Mouse (Mus musculus) heart, embryonic 15.5 days (tissue): Measurements from ENCODE around the gene S100b. TPM values are rescaled to one million over a fixed set of nuclear protein-coding genes. Genes with fewer than 3 reads are reported as not detected.

Source experiments
- ATAC-seq: fragments of 200-750 bp; cut with Nextera tagmentation; replicated peaks from 2 replicates; pipeline ENCODE4 v1.8.0; 2017; ENCODE audit warnings: low read depth, moderate TSS enrichment; ENCODE audit not compliant: insufficient number of reproducible peaks, insufficient read depth, low FRiP score
- H3K27ac ChIP-seq: fragments of 300-500 bp; sonication (generic); 2 replicates; pipeline ENCODE4 v1.5.1; 2015; ENCODE audit warnings: mild to moderate bottlenecking, inconsistent platforms
- H3K27me3 ChIP-seq: fragments of 300-500 bp; sonication (generic); 2 replicates; pipeline ENCODE4 v1.6.1; 2015; ENCODE audit warnings: inconsistent platforms
- H3K36me3 ChIP-seq: fragments of 300-500 bp; sonication (generic); 2 replicates; pipeline ENCODE4 v1.6.1; 2015; ENCODE audit warnings: mild to moderate bottlenecking, inconsistent platforms
- H3K4me1 ChIP-seq: fragments of 300-500 bp; sonication (generic); replicated peaks from 2 replicates; pipeline ENCODE4 v1.6.1; 2015; ENCODE audit warnings: inconsistent platforms
- H3K4me2 ChIP-seq: fragments of 300-500 bp; sonication (generic); 2 replicates; pipeline ENCODE4 v1.6.1; 2015; ENCODE audit warnings: inconsistent platforms, mild to moderate bottlenecking, moderate library complexity
- H3K4me3 ChIP-seq: fragments of 300-500 bp; sonication (generic); 2 replicates; pipeline ENCODE4 v1.5.1; 2015; ENCODE audit warnings: mild to moderate bottlenecking, inconsistent platforms
- H3K9ac ChIP-seq: fragments of 300-500 bp; sonication (generic); 2 replicates; pipeline ENCODE4 v1.6.1; 2015; ENCODE audit warnings: mild to moderate bottlenecking, inconsistent platforms
- H3K9me3 ChIP-seq: fragments of 300-500 bp; sonication (generic); replicated peaks from 2 replicates; pipeline ENCODE4 v1.6.1; 2016; ENCODE audit warnings: inconsistent platforms
- WGBS: fragments of 180-500 bp; shearing (Covaris S2); methylation state at CpG from one replicate; pipeline ENCODE4 v1.1.7; 2015; ENCODE audit warnings: mixed read lengths; 5-methylcytosine and 5-hydroxymethylcytosine counted together
- polyA plus RNA-seq: library from polyadenylated mRNA; unstranded; fragments of >200 nt; fragmentation: Nextera tagmentation; extraction: Ambion mirVana; gene quantifications from 2 replicates; pipeline ENCODE4 v1.2.1, GENCODE M21; 2015

S100b gene
- polyA plus RNA-seq, 1 experiment from 2014 or later, result 0.83 TPM

DNA sequence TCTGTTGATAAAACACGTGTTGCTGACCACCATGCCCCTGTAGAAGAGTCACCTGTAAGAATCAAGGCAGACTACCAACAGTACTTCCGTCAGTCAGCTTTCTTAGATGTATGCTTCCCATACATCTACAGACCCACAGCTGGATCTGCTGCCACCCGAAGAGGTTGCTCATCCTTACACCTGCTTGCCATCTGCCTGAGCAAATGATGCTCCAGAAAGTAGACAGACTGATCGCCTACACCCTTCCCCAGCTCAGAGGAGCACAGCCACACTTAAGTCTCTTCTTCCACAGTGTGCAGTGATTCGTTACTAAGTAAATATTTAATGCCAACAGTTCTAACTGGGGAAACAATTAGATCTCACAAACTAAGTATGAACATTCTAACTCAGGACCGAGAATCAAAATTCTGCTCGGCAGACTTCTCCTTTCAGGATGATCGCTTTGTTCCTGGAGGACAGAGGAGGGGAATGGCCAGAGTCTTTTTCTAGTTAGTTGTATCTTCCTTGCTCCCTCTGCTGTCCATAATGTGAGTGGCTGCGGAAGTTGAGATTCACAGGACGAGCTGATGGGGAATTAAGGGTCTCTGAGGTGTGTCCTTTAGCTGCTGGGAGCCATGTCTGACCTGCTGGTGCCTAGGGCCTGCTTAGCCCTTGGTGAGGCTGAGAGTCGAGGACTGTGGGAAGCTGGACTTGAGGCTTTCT, 6.9 kb downstream of the S100b start:
- H3K36me3 ChIP-seq, result peaks cover 20% of the 10 kb centered on the region; the same call in 1 of the 2 replicates
- ATAC-seq, result no peak
- no peaks in the 10 kb centered on the region for H3K9me3 ChIP-seq
- no peak overlapping the region for H3K9ac ChIP-seq
- WGBS, result 58% methylated on average over 11 of the region's 11 CpGs
- H3K4me2 ChIP-seq, result no peak overlapping the region
- H3K27ac ChIP-seq, result no peak overlapping the region
- H3K4me1 ChIP-seq, result peaks cover 18% of the 10 kb centered on the region
- no peak overlapping the region for H3K4me3 ChIP-seq
- H3K27me3 ChIP-seq, result no peaks in the 10 kb centered on the region

DNA sequence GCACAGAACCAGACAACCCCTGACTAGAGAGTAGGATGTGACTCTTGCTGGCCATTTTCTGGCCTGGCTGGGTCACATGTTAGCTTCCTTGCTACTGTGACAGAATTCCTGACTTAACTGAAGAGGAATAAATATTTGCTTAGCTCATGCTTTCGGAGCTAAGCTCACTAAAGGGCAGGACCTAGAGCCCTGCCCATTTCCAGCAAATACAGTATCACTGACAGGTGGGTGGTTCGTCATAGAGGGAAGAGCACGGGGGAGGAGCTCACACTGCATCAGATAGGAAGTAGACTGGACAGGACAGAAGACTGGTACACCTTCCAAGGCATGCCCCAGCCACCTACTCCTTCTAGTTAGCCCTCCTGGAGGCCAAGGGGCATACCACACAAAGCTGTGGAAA, 7.8 kb downstream of the S100b start:
- H3K4me3 ChIP-seq, result no peak overlapping the region
- peaks cover 29% of the 10 kb centered on the region; the same call in 1 of the 2 replicates for H3K36me3 ChIP-seq
- no peaks in the 10 kb centered on the region for H3K27me3 ChIP-seq
- H3K9ac ChIP-seq, result no peak overlapping the region
- 60% methylated on average over 3 of the region's 3 CpGs for WGBS
- H3K4me1 ChIP-seq, result peaks cover 16% of the 10 kb centered on the region
- no peak overlapping the region for H3K27ac ChIP-seq
- ATAC-seq, result no peak
- H3K9me3 ChIP-seq, result no peaks in the 10 kb centered on the region
- H3K4me2 ChIP-seq, result no peak overlapping the region

DNA sequence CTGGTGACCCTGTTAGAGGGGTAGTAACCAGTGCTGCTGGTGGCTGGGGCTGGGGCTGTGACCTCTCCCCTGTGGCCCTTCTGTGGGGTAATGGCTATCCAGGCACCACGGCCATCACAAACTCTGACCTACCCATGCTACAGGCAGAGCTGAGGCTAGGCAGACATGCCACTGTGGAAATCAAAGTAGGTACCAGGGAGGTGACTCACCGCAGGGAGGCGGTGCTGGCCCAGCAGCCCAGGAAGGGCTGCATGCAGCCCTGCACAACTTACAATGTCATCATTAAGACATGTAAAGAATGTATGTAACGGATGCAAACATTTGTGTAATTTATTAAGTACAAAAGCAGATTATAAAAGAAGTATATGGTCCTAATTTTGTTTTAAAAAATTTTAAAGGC, 8.8 kb downstream of the S100b start:
- ATAC-seq, result no peak
- H3K4me1 ChIP-seq, result peaks cover 15% of the 10 kb centered on the region
- no peaks in the 10 kb centered on the region for H3K27me3 ChIP-seq
- no peaks in the 10 kb centered on the region for H3K9me3 ChIP-seq
- H3K4me3 ChIP-seq, result no peak overlapping the region
- no peak overlapping the region for H3K9ac ChIP-seq
- H3K27ac ChIP-seq, result no peak overlapping the region
- no peak overlapping the region for H3K4me2 ChIP-seq
- peaks cover 30% of the 10 kb centered on the region; the same call in 1 of the 2 replicates for H3K36me3 ChIP-seq
- 47% methylated on average over 4 of the region's 4 CpGs for WGBS

DNA sequence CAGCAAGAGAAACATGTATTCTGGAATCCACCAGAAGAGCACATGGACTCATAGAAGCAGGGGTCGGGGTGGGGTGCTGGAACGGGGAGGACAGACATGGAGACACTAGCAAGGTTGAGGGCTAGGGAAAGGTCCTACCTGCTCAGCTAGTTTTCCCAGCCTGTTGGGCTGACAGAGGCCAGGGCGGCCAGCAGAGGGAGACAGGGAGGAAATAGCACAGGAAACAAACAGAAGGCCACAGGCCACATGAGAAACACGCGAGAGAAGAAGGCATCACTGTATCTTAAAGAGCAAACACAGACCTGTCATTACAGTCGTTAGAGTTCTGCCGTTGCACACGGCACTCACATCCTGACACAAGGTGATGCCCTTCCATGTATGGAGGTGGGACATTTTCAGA, 17.6 kb downstream of the S100b start:
- Histone ChIP-seq H3K4me2 (no peak overlapping the region), H3K27me3 (no peaks in the 10 kb centered on the region), H3K27ac (no peak overlapping the region), H3K36me3 (peaks cover 59% of the 10 kb centered on the region), H3K4me1 (no peaks in the 10 kb centered on the region), H3K9me3 (no peaks in the 10 kb centered on the region), H3K4me3 (no peak overlapping the region), H3K9ac (no peak overlapping the region)
- no peak for ATAC-seq
- WGBS, result 40% methylated on average over 8 of the region's 8 CpGs

DNA sequence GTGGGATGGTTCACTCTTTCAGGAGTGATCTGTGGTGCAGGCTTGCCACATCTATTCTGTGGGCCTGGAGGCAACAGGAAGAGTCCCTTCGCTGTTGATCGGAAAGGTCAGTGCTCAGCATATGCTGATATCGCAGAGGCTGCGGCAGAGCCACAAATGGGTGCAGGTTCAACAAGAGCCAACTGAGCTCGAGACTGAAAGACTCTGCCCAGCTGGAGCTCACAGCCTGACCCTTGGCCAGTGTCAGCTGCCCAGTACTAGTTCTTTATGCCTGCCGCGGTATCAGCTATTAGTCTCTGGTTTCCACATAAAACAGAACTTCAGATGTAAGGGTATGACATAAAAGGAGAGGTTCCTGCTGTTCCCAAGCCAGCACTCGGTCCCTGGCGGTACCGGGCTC, 21.6 kb downstream of the S100b start:
- Histone ChIP-seq H3K4me2 (no peak overlapping the region), H3K4me1 (no peaks in the 10 kb centered on the region), H3K27ac (no peak overlapping the region), H3K36me3 (peaks cover 70% of the 10 kb centered on the region), H3K9ac (no peak overlapping the region), H3K9me3 (no peaks in the 10 kb centered on the region), H3K4me3 (no peak overlapping the region), H3K27me3 (no peaks in the 10 kb centered on the region)
- no peak for ATAC-seq
- 73% methylated on average over 10 of the region's 10 CpGs for WGBS

DNA sequence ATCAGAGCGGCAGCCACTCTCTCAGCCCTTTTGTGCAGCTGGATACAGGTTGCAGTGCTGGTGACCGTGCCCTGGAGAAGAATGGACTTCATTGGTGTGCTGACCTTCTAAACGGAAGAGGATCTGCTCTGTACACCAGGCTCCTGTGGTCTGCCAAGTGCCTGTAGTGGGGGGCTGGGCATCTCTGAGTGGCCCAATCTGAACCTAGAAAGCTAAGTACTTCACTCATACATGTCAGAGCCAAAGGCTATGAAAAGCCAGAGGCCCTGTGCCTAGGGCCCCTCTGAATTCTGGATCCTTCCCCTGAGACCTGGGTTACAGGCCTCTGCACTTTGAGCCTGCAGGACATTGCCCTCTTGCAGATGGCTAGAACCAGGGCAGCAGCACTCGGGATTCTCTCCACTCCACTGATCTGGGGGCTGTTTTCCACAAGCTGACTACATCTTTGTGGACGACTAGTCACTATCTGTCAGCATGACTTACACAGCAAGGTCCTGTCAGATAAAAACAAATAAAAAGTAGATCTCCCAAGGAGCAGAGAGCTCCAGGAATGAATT, 25.0 kb downstream of the S100b start:
- Histone ChIP-seq H3K4me2 (no peak overlapping the region), H3K9me3 (no peaks in the 10 kb centered on the region), H3K9ac (no peak overlapping the region), H3K27ac (no peak overlapping the region), H3K4me1 (no peaks in the 10 kb centered on the region), H3K4me3 (no peak overlapping the region), H3K27me3 (no peaks in the 10 kb centered on the region), H3K36me3 (peaks cover 75% of the 10 kb centered on the region)
- no peak for ATAC-seq
- WGBS, result 62% methylated on average over 5 of the region's 5 CpGs

DNA sequence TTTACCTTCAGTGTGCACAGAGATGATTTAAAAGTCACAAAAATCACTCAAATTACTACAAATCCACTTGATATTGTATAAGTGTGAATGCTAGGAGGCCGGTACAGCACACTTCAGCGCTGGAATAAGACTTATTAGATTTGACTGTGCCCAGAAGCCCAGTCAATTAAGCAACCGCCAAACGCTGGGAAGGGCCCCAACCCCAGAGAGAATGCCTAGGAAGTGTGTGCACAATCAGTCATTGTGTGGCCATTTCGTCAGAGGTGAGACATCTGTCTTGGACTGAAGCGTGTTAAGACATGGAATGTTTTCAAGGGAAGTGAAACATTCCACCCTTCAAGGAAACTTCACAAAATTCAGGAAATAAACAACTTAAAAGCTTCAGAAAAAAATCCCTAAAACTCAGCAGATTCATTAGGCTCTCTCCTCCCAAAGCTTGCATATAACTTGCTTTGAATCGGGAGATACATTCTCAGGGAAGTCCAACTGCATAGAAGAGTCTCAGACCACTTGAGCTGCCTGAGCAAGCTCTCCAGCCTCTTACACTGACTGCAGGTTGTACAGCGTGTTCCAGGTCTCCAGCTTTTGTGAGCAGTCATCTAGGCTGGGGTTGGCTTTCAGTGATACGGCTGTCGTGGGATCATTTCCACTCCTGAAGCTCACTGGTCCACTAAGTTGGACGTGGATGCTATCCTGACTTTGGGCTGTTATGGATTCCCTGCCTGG, 34.8 kb downstream of the S100b start:
- H3K36me3 ChIP-seq, result peaks cover 80% of the 10 kb centered on the region
- H3K4me2 ChIP-seq, result no peak overlapping the region
- ATAC-seq, result no peak
- no peaks in the 10 kb centered on the region for H3K9me3 ChIP-seq
- no peak overlapping the region for H3K9ac ChIP-seq
- H3K4me1 ChIP-seq, result no peaks in the 10 kb centered on the region
- no peaks in the 10 kb centered on the region for H3K27me3 ChIP-seq
- no peak overlapping the region for H3K27ac ChIP-seq
- 73% methylated on average over 11 of the region's 11 CpGs for WGBS
- H3K4me3 ChIP-seq, result no peak overlapping the region

DNA sequence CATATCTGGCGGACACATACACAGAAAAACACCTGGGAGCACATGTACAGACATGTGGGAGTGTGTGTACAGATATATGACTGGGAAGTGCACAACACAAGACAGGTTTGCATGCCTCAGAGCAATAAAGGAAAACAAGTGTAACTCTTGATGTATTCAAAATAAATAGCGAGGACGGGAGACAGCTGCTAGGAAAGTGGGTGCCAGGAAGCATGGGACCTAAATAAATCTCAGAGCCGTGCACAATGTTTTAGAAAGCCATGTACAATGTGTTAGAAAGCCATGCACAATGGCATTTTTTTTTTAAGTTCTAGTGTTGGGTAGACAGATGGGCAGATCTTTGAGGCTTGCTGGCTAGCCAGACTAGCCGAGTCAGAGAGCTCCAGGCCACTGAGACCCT, 35.4 kb downstream of the S100b start:
- Histone ChIP-seq H3K4me2 (no peak overlapping the region), H3K9ac (no peak overlapping the region), H3K4me3 (no peak overlapping the region), H3K27me3 (no peaks in the 10 kb centered on the region), H3K9me3 (no peaks in the 10 kb centered on the region), H3K36me3 (peaks cover 75% of the 10 kb centered on the region), H3K4me1 (no peaks in the 10 kb centered on the region), H3K27ac (no peak overlapping the region)
- WGBS, result 83% methylated on average over 5 of the region's 5 CpGs
- ATAC-seq, result no peak

DNA sequence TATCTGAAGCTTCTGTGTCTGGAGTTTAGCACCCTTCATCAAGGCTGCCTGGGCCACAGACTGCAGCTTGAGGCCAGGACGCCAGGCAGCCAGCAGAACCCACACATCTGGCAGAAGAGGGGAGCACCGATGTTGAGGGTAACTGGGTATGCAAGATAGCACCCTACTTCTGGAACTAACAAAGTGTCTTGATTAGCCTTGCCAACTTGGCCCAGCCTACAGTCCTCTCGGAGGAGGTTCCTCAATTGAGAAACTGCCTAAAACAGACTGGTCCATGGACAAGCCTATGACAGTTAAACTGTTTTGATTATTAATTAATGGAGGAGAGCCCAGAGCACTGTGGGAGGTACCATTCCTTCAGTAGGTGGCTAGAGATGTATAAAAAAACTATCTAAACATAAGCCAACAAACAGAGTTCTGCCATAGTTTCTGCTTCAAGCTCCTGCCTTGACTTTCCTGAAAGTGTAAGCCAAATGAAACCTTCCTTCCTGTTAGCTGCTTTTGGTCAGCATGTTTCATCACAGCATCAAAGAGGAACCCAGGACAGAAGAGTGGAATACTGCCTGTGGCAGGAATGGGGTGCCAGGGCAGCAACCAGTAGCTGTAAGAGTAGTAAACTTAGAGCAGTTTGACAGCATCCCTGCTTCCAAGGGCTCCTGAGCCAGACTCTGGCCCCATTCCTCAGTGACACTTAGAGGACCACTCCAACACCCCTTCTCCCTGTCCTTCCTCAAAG, 36.5 kb downstream of the S100b start:
- Histone ChIP-seq H3K4me3 (no peak overlapping the region), H3K9ac (no peak overlapping the region), H3K27ac (no peak overlapping the region), H3K9me3 (no peaks in the 10 kb centered on the region), H3K36me3 (peaks cover 75% of the 10 kb centered on the region), H3K27me3 (no peaks in the 10 kb centered on the region), H3K4me1 (no peaks in the 10 kb centered on the region), H3K4me2 (no peak overlapping the region)
- 76% methylated on average over 3 of the region's 3 CpGs for WGBS
- ATAC-seq, result no peak

DNA sequence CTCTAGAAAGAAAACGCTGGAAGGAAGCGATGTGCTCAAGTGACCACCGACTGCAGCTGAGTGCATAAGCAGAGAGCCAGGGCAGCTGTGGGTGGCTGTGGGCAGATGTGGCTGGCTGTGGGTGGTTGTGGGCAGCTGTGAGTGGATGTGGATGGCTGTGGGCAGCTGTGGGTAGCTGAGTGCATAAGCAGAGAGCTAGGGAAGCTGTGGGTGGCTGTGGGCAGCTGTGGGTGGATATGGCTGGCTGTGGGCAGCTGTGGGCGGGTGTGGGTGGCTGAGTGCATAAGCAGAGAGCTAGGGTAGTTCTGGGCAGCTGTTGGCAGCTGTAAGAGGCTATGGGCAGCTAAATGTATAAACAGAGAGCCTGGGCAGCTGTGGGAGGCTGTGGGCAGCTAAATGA, 39.6 kb downstream of the S100b start:
- Histone ChIP-seq H3K36me3 (peaks cover 78% of the 10 kb centered on the region), H3K27me3 (no peaks in the 10 kb centered on the region), H3K27ac (no peak overlapping the region), H3K9me3 (no peaks in the 10 kb centered on the region), H3K4me1 (no peaks in the 10 kb centered on the region), H3K9ac (no peak overlapping the region), H3K4me3 (no peak overlapping the region), H3K4me2 (no peak overlapping the region)
- ATAC-seq, result no peak
- 84% methylated on average over 4 of the region's 4 CpGs for WGBS

DNA sequence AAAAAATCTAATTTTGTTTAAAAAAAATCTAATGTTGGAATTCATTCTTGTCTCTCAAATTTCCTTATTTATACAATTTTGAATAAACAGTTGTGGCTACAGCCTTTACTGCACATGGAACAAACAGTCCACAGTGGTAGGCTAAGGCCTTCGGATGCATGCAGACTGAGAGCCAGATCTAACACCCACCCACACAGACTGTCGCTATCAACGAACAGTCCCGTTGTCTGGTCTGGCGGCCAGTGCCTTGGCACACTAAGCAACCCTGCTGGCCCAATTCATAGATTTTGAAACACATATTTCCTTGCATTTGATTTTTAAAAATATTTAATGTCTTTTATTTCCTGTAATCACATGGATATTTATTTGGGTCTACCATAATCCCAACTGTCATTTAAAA, 46.5 kb downstream of the S100b start:
- Histone ChIP-seq H3K4me3 (no peak overlapping the region), H3K4me2 (no peak overlapping the region), H3K9ac (no peak overlapping the region), H3K9me3 (no peaks in the 10 kb centered on the region), H3K27ac (no peak overlapping the region), H3K27me3 (no peaks in the 10 kb centered on the region), H3K36me3 (peaks cover 51% of the 10 kb centered on the region), H3K4me1 (no peaks in the 10 kb centered on the region)
- ATAC-seq, result no peak
- WGBS, result 72% methylated on average over 5 of the region's 5 CpGs
